Mouse (Mus musculus): ENCODE results near the gene Jhy. TPM values are rescaled to one million over a fixed set of nuclear protein-coding genes. Genes with fewer than 3 reads are reported as not detected.

Jhy gene
- polyA plus RNA-seq, 1 experiment from 2014 or later = 0.05 TPM

- Histone ChIP-seq H3K4me3 (peak within 1 kb of the TSS; percentile 40; the same call in 1 of the 2 replicates), H3K4me1 (peaks cover 30% of the 10 kb centered on the region), H3K9me3 (no peaks in the 10 kb centered on the region), H3K27me3 (replicated peaks; ENCODE audit: low read depth, poor library complexity, severe bottlenecking) (peaks cover 99% of the 10 kb centered on the region), H3K27ac (replicated peaks) (no peak within 1 kb of the TSS), H3K36me3 (replicated peaks) (no peaks in the 10 kb centered on the region)
- 3% methylated on average over 32 of the region's 32 CpGs for WGBS
- peak; percentile 94 for DNase-seq (ENCODE audit: low spot score)
Measured at GRCm38 (mm10) chr9:40873556-40874470, 90.1 kb downstream of the Jhy start, which contains the start of gene Bsx. TSS of gene Bsx (plus strand) at chr9:40874127.

- Histone ChIP-seq H3K36me3 (replicated peaks) (no peaks in the 10 kb centered on the region), H3K9me3 (no peaks in the 10 kb centered on the region), H3K27me3 (replicated peaks; ENCODE audit: low read depth, poor library complexity, severe bottlenecking) (peaks cover 94% of the 10 kb centered on the region), H3K4me3 (peak overlapping the region; percentile 35), H3K4me1 (peaks cover 14% of the 10 kb centered on the region), H3K27ac (replicated peaks) (no peak overlapping the region)
- 6% methylated on average over 8 of the region's 8 CpGs for WGBS
- DNase-seq (ENCODE audit: low spot score) = peak; percentile 44
Measured at GRCm38 (mm10) chr9:40872156-40872478, 91.8 kb downstream of the Jhy start.

DNA sequence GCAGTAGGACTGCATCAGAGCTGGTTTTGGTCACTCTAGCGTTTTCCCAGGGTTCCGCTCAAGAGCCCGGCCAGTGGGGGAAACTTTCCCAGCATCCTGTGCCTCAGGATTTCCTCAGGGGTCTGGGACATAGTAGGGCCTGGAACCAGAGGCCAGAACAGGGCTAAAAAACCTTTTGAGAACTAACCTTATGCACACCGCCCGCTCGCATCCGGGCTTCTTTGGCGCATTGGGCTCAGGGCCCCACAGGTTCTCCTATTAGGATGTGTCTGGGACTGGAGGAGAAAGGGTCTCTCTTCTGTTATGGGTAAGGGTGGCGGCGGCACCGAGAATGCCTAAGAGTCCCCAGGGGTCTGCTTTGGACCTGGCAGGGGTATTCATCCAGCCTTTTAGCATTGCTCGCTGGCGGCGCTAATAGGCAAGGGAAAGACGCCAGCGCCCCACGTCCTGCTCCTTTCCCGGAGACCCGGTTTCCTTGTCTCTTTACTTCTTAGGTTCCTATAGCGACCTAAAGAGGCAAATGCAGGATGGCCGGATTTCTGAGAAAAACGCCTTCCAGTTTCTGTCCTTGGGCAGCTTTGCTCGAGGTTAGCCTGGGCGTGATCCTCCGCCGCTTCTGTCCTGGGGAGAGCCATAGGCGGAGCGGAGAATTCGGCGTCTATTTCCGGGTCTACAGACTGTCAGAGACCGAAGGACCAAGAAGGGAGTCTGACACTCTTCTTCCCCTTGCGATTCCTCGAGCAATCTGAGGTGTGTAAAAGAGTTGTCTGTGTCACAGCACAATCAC lies 92.4 kb downstream of the Jhy start:
- H3K27me3 ChIP-seq (replicated peaks; ENCODE audit: low read depth, poor library complexity, severe bottlenecking) = peaks cover 88% of the 10 kb centered on the region
- 1% methylated on average over 34 of the region's 34 CpGs for WGBS
- peak overlapping the region; percentile 35 for H3K4me3 ChIP-seq
- H3K36me3 ChIP-seq (replicated peaks) = no peaks in the 10 kb centered on the region
- H3K4me1 ChIP-seq = peaks cover 14% of the 10 kb centered on the region
- H3K27ac ChIP-seq (replicated peaks) = no peak overlapping the region
- H3K9me3 ChIP-seq = no peaks in the 10 kb centered on the region
- peak; percentile 32 for DNase-seq (ENCODE audit: low spot score)

- Histone ChIP-seq H3K36me3 (replicated peaks) (no peaks in the 10 kb centered on the region), H3K27ac (replicated peaks) (no peak overlapping the region), H3K4me1 (peaks cover 14% of the 10 kb centered on the region), H3K27me3 (replicated peaks; ENCODE audit: low read depth, poor library complexity, severe bottlenecking) (peaks cover 76% of the 10 kb centered on the region), H3K4me3 (no peak overlapping the region), H3K9me3 (no peaks in the 10 kb centered on the region)
- no peak for DNase-seq (ENCODE audit: low spot score)
- WGBS = 77% methylated on average over 5 of the region's 5 CpGs
Measured at GRCm38 (mm10) chr9:40870331-40870730, 93.6 kb downstream of the Jhy start.

- DNase-seq (ENCODE audit: low spot score) = peak; percentile 38
- H3K4me1 ChIP-seq = peaks cover 10% of the 10 kb centered on the region
- H3K27me3 ChIP-seq (replicated peaks; ENCODE audit: low read depth, poor library complexity, severe bottlenecking) = peaks cover 77% of the 10 kb centered on the region
- no peak overlapping the region for H3K27ac ChIP-seq (replicated peaks)
- H3K36me3 ChIP-seq (replicated peaks) = no peaks in the 10 kb centered on the region
- H3K4me3 ChIP-seq = peak overlapping the region; percentile 53
- H3K9me3 ChIP-seq = no peaks in the 10 kb centered on the region
- under 1% methylated on average over 9 of the region's 9 CpGs for WGBS
Measured at GRCm38 (mm10) chr9:40859196-40859595, 104.7 kb downstream of the Jhy start.

DNA sequence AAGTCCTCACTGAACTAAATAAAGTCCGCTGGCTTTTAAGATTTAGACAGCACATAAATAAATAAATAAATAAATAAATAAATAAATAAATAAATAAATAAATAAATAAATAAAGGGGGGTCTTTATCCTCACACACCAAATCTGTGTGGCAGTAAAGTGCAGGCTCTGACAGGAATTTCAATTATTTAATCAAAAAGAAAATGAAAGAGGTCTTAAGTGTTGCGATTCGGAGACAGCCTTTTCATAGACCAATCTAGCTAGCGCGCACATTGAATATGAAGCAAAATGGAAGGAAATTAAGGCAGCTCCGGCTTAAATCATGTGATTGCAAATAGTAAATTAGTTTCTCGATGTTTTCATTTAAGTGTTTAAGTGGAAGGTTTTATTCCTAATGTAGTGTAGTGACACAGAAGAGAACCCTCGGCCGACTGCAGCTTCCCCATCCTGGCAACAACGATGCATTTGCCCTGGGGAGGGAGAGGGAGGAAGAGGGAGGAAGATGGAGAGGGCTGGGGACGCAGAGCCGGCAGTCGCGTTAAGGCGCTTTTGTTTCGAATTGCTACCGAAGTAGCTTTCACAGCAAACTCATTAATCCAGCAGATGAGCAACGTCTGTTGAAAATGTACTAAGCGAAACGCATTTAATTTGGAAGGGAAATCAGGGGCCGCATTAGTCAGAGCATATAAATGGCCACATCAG lies 105.3 kb downstream of the Jhy start:
- H3K36me3 ChIP-seq (replicated peaks) = no peaks in the 10 kb centered on the region
- DNase-seq (ENCODE audit: low spot score) = peak; percentile 47
- peak overlapping the region; percentile 53 for H3K4me3 ChIP-seq
- 7% methylated on average over 21 of the region's 21 CpGs for WGBS
- H3K9me3 ChIP-seq = no peaks in the 10 kb centered on the region
- H3K27me3 ChIP-seq (replicated peaks; ENCODE audit: low read depth, poor library complexity, severe bottlenecking) = peaks cover 80% of the 10 kb centered on the region
- peak overlapping the region; percentile 16; the same call in 1 of the 2 replicates for H3K27ac ChIP-seq (replicated peaks)
- peaks cover 10% of the 10 kb centered on the region for H3K4me1 ChIP-seq

DNA sequence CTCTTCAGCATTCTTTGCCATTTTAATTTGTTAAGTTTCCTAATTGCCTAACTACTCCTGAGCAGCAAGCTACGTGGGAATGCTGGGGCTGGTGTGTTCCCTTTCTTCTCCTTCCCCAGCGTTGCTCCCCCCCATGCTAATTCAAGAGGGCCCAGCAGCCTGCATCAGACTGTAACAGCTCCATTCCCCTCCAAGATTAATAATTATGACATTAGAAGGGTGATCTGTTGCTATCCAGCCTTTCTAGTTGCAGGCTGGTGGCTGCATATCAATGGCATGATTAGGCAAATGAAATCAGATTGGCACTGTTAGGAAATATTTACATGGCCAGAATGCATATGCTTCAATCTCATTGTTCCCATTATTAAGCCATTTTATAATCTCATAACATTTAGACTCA lies 112.4 kb downstream of the Jhy start:
- Histone ChIP-seq H3K36me3 (replicated peaks) (no peaks in the 10 kb centered on the region), H3K27me3 (replicated peaks; ENCODE audit: low read depth, poor library complexity, severe bottlenecking) (peaks cover 26% of the 10 kb centered on the region), H3K9me3 (no peaks in the 10 kb centered on the region), H3K4me1 (0 out of 2 replicates have a peak, but pooled peaks cover 5% of the 10 kb centered on the region), H3K27ac (replicated peaks) (no peak overlapping the region), H3K4me3 (no peak overlapping the region)
- no peak for DNase-seq (ENCODE audit: low spot score)
- 35% methylated on average over 2 of the region's 2 CpGs for WGBS

Other genes starting within 250 kb of the Jhy start
- gene Hspa8, start 163.1 kb downstream of the Jhy start, polyA plus RNA-seq (2016; fragmentation: Nextera tagmentation; extraction: Ambion mirVana) = 3,691 and 4,038 TPM in 2 replicates
- gene Bsx, start 90.0 kb downstream of the Jhy start, polyA plus RNA-seq (2016; fragmentation: Nextera tagmentation; extraction: Ambion mirVana) = 0.05 TPM in 1 of 2 replicates, not detected in the other
- gene Crtam, start 40.5 kb upstream of the Jhy start, polyA plus RNA-seq (2016; fragmentation: Nextera tagmentation; extraction: Ambion mirVana) = 0.05 and 0.09 TPM in 2 replicates
- 6.7 and 7.4 TPM in 2 replicates for gene Ubash3b, start 197.6 kb upstream of the Jhy start, polyA plus RNA-seq (2016; fragmentation: Nextera tagmentation; extraction: Ambion mirVana)